Mouse (Mus musculus) activated CD4-positive, CD25-positive, alpha-beta regulatory T cell (primary cell): Measurements from ENCODE around the gene Ybx3. TPM values are rescaled to one million over a fixed set of nuclear protein-coding genes. Genes with fewer than 3 reads are reported as not detected.

Experiments used
- polyA plus RNA-seq, 2 experiments: library from polyadenylated mRNA; unstranded; fragments of 100-300 nt; shearing (Covaris generic); gene quantifications; one replicate each; pipeline ENCODE4 v1.2.1; 2017

Gene Ybx3
- polyA plus RNA-seq, result 100 to 1,000 TPM; 125 to 140 TPM

DNA sequence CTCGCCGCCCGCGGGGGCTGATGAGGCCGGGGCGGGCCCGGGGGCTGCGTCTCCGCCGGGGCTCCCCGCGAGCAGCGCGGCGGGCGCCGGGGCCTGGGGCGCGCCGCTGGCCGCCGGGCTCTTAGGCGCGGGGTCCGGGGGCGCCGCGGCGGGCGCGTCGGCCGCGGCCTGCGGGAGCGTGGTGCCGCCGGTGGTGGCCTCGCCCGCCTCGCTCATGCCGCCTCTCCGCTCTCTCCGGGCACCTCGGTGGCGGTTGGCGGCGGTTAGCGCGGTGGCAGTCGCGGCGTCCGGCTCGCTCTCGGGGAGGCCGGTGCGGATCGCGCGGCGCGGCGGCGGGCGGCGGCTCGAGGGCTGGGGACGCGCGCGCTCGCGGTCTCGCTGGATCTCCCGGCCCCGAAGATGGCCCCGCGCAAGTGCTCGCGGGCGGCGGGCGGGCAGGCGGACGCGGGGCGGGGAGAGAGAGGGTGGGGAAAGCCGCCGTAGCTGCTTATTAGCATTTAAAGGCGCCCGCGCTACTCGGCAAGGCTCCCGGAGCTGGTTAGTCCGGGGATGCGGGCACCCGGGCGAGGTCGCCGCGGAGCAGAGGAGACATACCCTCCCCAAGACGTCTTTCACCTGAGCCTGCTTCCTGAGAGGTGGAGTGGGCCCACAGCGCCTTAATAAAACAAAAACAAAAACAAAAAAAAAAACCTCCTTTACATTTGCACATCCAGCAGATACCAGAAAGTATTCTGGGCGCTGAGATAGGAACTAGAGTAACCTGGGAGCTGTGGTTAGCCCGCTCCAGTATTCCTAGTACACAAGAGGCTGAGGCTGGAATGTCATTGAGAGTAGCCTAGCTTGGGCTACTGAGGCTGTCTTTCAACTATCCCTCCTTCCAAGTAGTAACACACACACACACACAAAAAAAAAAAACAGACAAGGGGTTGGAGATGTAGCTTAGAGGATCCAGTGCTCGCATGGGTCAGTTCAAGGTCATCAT lies at the start of gene Ybx3:
Gene Ybx3 (minus strand): TSS at position 437 of the 982 bp plus-strand sequence.

DNA sequence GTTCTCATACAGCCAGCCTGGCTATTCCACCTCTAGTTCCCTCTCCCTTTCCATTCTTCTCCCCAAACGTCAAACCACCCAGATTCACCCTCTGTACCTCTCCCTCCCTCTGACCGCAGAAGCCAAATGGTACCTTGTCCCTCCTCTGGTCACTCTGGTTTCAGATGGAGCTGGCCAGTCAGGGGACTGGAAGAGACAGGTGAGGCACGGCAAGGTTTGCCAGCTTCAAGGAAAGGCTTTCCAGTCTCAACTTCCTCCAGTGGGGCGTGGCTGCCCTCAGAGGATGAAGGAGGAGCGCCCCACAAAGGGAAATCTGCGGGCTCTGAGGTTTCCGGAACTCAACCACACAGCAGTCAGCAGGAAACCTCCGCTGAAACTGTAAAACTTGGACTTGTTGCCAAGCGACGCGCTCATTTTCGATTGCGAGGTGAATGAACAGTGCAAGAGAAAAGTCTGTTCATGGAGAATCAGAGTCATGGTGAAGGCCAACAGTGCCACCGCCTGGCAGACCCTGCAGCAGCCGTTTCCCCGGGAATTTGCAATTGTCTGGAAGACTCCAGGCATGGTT lies 34.8 kb downstream of the Ybx3 start, which contains the start of gene Styk1:
Gene Styk1 (minus strand): TSS at position 246 of the 568 bp plus-strand sequence.

Other genes starting within 250 kb of the Ybx3 start
- under 1 TPM; 0.19 to 0.26 TPM for gene Klra2, start 141.1 kb downstream of the Ybx3 start, polyA plus RNA-seq
- 10 to 100 TPM; 20.3 to 27.9 TPM for gene Magohb, start 95.2 kb downstream of the Ybx3 start, polyA plus RNA-seq
- gene Styk1, start 34.9 kb downstream of the Ybx3 start, polyA plus RNA-seq, result under 1 TPM in 1 of 2 experiments, not detected in 1; 0.44 TPM
- gene 5430401F13Rik, start 97.9 kb upstream of the Ybx3 start, polyA plus RNA-seq, result 1 to 10 TPM in 1 of 2 experiments, not detected in 1; 1.6 TPM
- 1 to 10 TPM in 1 of 2 experiments, not detected in 1; 1.1 TPM for gene Gm6619, start 97.9 kb upstream of the Ybx3 start, polyA plus RNA-seq
- under 1 TPM in 1 of 2 experiments, not detected in 1; 0.27 TPM for gene Tas2r130, start 242.4 kb upstream of the Ybx3 start, polyA plus RNA-seq